Mouse (Mus musculus): ENCODE measurements at regions not wholly inside any gene's neighbourhood (a gene's known extent, or its start where the extent isn't known, plus 50 kb on each side); places are given as distances from the start of the nearest gene placed in this dataset.

DNA sequence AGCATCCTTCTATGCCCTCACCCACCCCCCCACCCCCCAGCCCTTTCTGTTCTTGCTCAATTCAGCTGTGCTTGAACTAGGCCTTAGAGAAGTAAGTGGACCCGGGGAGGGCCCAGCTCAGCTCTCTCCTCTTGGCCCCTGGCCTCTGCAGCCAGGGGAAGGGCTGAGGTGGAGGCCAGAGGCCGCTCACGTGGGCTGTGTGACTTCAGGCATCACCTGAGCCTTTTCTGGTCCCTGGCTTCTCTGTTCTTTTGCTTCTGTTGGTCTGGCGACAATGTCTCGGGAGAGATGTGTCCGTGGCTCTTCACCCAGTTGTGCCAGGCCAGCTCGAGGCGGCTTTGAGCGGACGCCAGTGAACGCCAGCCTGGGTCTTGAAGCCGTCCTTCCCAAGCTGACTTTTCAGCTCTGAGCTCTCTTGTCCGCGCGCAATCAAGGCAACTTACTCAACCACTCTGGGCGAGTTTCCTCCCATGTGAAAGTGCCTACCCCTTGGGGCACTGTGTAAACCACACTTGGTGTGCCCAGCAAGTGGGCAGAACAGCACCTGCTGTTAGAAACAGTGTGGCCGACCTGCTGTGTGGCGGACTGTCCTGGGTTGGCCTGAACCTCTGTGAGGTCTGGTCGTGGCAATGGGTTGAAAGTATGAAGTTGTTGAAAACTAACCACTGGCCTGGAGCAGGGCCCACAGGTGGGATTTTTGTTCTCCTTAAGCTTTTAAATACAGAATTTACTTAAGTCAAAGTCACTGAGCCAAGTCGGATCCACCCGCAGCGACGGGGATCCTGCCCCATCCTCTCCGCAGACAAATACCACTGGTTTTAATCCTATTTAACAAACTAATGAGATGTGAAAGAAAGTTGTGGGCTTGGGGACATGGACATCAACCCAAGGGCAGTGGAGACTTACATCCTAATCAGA is 86.9 kb upstream of the Tmem189 start:
- no peaks in the 10 kb centered on the region for H3K36me3 ChIP-seq (ENCODE audit: control insufficient read depth, insufficient read depth, low read length)
- peak overlapping the region; percentile 74; the same call in 1 of the 2 replicates for H3K4me3 ChIP-seq (ENCODE audit: low read depth, low read length)
- ATAC-seq (replicated peaks; ENCODE audit: low FRiP score) = no peak
- no peak overlapping the region for H3K9ac ChIP-seq (ENCODE audit: low read depth, low read length)
- no peaks in the 10 kb centered on the region for H3K9me3 ChIP-seq (ENCODE audit: control insufficient read depth, low read length)
- H3K4me2 ChIP-seq = peak overlapping the region; percentile 99
- DNase-seq (ENCODE audit: low spot score) = no peak
- WGBS = 80% methylated on average over 24 of the region's 24 CpGs
- H3K4me1 ChIP-seq (replicated peaks; ENCODE audit: control insufficient read depth, insufficient read depth, low read length) = peaks cover 41% of the 10 kb centered on the region
- no peaks in the 10 kb centered on the region for H3K27me3 ChIP-seq (replicated peaks; ENCODE audit: control insufficient read depth, insufficient read depth, low read length)
- no peak overlapping the region for H3K27ac ChIP-seq (ENCODE audit: low read depth, low read length)

- 66% methylated on average over 20 of the region's 20 CpGs for WGBS
- no peaks in the 10 kb centered on the region for H3K27me3 ChIP-seq (replicated peaks; ENCODE audit: control insufficient read depth, insufficient read depth, low read length)
- H3K9ac ChIP-seq (ENCODE audit: low read depth, low read length) = no peak overlapping the region
- H3K36me3 ChIP-seq (ENCODE audit: control insufficient read depth, insufficient read depth, low read length) = no peaks in the 10 kb centered on the region
- peaks cover 36% of the 10 kb centered on the region for H3K4me1 ChIP-seq (replicated peaks; ENCODE audit: control insufficient read depth, insufficient read depth, low read length)
- peak overlapping the region; percentile 29; the same call in 1 of the 2 replicates for H3K4me2 ChIP-seq
- ATAC-seq (replicated peaks; ENCODE audit: low FRiP score) (no peak), DNase-seq (ENCODE audit: low spot score) (no peak)
- H3K4me3 ChIP-seq (ENCODE audit: low read depth, low read length) = no peak overlapping the region
- H3K9me3 ChIP-seq (ENCODE audit: control insufficient read depth, low read length) = no peaks in the 10 kb centered on the region
- H3K27ac ChIP-seq (ENCODE audit: low read depth, low read length) = no peak overlapping the region; the same call in 1 of the 2 replicates
These were observed 85.7 kb upstream of the Tmem189 start for GRCm38 (mm10) chr2:167775218-167775915.

DNA sequence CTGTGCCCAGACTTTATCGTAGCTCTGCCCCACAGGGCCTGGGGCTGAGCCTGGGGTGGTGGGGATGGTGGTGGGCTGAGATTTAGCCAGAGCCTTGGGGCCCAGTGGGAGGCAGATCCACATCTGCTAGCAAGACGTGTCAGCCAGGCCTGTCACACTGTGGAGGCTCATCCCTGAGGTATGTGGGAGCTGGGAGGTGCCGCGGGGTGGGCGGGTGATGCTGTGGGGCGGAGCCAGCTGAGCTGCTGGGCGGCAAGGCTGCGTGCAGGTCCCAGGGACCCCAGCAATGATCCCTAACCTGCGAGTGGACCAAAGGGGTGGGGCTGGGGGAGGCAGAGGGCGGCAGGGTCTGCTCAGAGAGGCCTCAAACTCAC is 85.2 kb upstream of the Tmem189 start:
- ATAC-seq (replicated peaks; ENCODE audit: low FRiP score) (no peak), DNase-seq (ENCODE audit: low spot score) (no peak)
- Histone ChIP-seq H3K9ac (ENCODE audit: low read depth, low read length) (no peak overlapping the region), H3K4me3 (ENCODE audit: low read depth, low read length) (no peak overlapping the region), H3K9me3 (ENCODE audit: control insufficient read depth, low read length) (no peaks in the 10 kb centered on the region), H3K4me1 (replicated peaks; ENCODE audit: control insufficient read depth, insufficient read depth, low read length) (peaks cover 33% of the 10 kb centered on the region), H3K27me3 (replicated peaks; ENCODE audit: control insufficient read depth, insufficient read depth, low read length) (no peaks in the 10 kb centered on the region), H3K4me2 (peak overlapping the region; percentile 29; the same call in 1 of the 2 replicates), H3K36me3 (ENCODE audit: control insufficient read depth, insufficient read depth, low read length) (no peaks in the 10 kb centered on the region), H3K27ac (ENCODE audit: low read depth, low read length) (no peak overlapping the region; the same call in none of the 2 replicates)
- 29% methylated on average over 10 of the region's 10 CpGs for WGBS

GRCm38 (mm10) chr2:167774166-167774805 is 84.7 kb upstream of the Tmem189 start:
- no peak overlapping the region for H3K9ac ChIP-seq (ENCODE audit: low read depth, low read length)

DNA sequence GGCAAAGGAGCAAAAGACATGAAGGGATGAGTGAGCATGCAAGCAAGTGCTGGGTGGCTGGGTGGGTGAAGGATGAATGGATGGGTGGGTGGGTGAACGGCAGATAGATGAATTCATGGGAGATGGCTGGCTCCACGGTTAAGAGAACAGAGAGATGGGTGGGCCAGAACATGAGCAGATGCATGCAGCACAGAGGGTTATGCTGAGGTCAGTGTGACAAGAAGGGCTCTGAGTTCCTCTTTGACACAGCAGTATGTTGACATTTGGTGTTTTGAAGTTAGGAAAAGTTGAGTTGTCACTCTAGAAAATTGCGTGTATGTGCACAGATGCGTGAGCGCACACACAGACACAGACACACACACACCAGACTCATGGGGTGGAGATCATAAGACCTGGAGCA is 83.2 kb upstream of the Tmem189 start:
- H3K36me3 ChIP-seq (ENCODE audit: control insufficient read depth, insufficient read depth, low read length) = no peaks in the 10 kb centered on the region
- H3K4me1 ChIP-seq (replicated peaks; ENCODE audit: control insufficient read depth, insufficient read depth, low read length) = peaks cover 23% of the 10 kb centered on the region
- ATAC-seq (replicated peaks; ENCODE audit: low FRiP score) (no peak), DNase-seq (ENCODE audit: low spot score) (no peak)
- H3K27ac ChIP-seq (ENCODE audit: low read depth, low read length) = no peak overlapping the region
- 85% methylated on average over 5 of the region's 5 CpGs for WGBS
- no peak overlapping the region for H3K4me3 ChIP-seq (ENCODE audit: low read depth, low read length)
- no peak overlapping the region for H3K9ac ChIP-seq (ENCODE audit: low read depth, low read length)
- H3K9me3 ChIP-seq (ENCODE audit: control insufficient read depth, low read length) = no peaks in the 10 kb centered on the region
- no peaks in the 10 kb centered on the region for H3K27me3 ChIP-seq (replicated peaks; ENCODE audit: control insufficient read depth, insufficient read depth, low read length)
- no peak overlapping the region for H3K4me2 ChIP-seq

More at GRCm38 (mm10) chr2:167774166-167774805, 84.7 kb upstream of the Tmem189 start:
- Histone ChIP-seq H3K27ac (ENCODE audit: low read depth, low read length) (no peak overlapping the region; the same call in 1 of the 2 replicates), H3K36me3 (ENCODE audit: control insufficient read depth, insufficient read depth, low read length) (no peaks in the 10 kb centered on the region), H3K4me3 (ENCODE audit: low read depth, low read length) (no peak overlapping the region), H3K9me3 (ENCODE audit: control insufficient read depth, low read length) (no peaks in the 10 kb centered on the region), H3K27me3 (replicated peaks; ENCODE audit: control insufficient read depth, insufficient read depth, low read length) (no peaks in the 10 kb centered on the region), H3K4me1 (replicated peaks; ENCODE audit: control insufficient read depth, insufficient read depth, low read length) (peaks cover 33% of the 10 kb centered on the region), H3K4me2 (no peak overlapping the region)
- 85% methylated on average over 2 of the region's 2 CpGs for WGBS
- ATAC-seq (replicated peaks; ENCODE audit: low FRiP score) (no peak), DNase-seq (ENCODE audit: low spot score) (no peak)

DNA sequence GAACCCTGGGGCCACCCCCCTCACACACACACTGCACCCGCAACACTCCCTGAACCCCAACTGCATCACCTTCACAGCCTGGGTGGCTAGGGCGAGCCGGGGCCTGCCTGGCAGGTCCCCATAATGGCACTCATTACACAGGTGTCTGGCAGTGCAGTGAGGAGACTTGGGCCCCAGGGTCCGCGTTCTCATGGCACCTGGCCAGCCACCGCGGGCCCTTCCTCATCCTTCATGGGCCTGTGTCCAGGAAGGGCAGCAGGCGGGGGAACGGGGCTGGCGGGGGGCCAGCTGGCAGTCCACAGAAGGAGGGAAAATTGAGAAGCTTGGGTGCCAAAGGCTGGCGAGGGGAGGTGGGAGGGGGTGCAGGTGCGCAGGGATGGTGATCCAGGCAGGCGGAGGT is 78.3 kb upstream of the Tmem189 start:
- ATAC-seq (replicated peaks; ENCODE audit: low FRiP score) (no peak), DNase-seq (ENCODE audit: low spot score) (no peak)
- H3K4me3 ChIP-seq (ENCODE audit: low read depth, low read length) = no peak overlapping the region
- peaks cover 18% of the 10 kb centered on the region for H3K4me1 ChIP-seq (replicated peaks; ENCODE audit: control insufficient read depth, insufficient read depth, low read length)
- no peaks in the 10 kb centered on the region for H3K36me3 ChIP-seq (ENCODE audit: control insufficient read depth, insufficient read depth, low read length)
- no peaks in the 10 kb centered on the region for H3K9me3 ChIP-seq (ENCODE audit: control insufficient read depth, low read length)
- no peak overlapping the region for H3K4me2 ChIP-seq
- H3K27ac ChIP-seq (ENCODE audit: low read depth, low read length) = no peak overlapping the region
- H3K27me3 ChIP-seq (replicated peaks; ENCODE audit: control insufficient read depth, insufficient read depth, low read length) = no peaks in the 10 kb centered on the region
- WGBS = 89% methylated on average over 13 of the region's 13 CpGs
- no peak overlapping the region for H3K9ac ChIP-seq (ENCODE audit: low read depth, low read length)

DNA sequence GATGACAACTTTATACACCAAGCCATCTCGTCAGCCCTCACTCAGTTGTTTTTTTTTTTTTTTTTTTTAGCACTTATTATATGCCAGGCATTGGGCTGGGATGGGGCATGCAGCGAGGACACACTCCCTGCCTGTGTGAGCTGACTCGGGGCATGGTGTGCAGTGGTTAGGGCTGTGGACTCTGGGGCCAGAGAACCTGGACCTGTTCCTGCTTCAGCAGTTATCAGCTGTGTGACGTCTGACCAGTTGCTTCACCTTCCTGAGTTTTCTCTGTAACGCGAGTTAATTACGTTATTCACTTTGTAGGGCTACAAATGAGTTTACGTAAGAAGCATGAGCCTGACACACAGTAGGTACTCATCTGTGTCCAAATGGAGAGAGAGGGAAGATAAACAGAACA is 77.7 kb upstream of the Tmem189 start:
- WGBS = 86% methylated on average over 8 of the region's 8 CpGs
- peaks cover 18% of the 10 kb centered on the region for H3K4me1 ChIP-seq (replicated peaks; ENCODE audit: control insufficient read depth, insufficient read depth, low read length)
- H3K4me3 ChIP-seq (ENCODE audit: low read depth, low read length) = no peak overlapping the region

DNA sequence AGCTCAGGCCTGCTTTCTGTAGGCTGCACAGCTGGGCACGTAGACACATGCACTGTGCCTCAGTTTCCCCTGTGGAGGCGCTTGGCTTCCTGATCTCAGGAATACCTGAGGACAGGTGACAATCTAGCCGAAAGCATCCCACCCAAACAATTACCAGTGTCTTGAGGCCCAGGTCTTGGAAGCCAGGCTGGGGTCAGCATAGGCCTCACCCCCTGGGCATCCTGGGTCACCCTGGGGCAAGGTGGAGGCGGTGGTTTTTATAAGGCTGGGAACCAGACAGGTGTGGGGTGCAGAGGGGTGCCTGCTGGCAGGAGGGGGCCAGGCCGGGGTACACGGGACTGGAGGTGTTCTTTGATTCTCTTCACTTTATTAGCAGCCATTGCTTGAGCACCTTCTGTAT is 76.2 kb upstream of the Tmem189 start:
- Histone ChIP-seq H3K27ac (ENCODE audit: low read depth, low read length) (no peak overlapping the region; the same call in 1 of the 2 replicates), H3K4me2 (no peak overlapping the region), H3K9me3 (ENCODE audit: control insufficient read depth, low read length) (no peaks in the 10 kb centered on the region), H3K36me3 (ENCODE audit: control insufficient read depth, insufficient read depth, low read length) (no peaks in the 10 kb centered on the region), H3K4me3 (ENCODE audit: low read depth, low read length) (no peak overlapping the region), H3K4me1 (replicated peaks; ENCODE audit: control insufficient read depth, insufficient read depth, low read length) (peaks cover 23% of the 10 kb centered on the region), H3K9ac (ENCODE audit: low read depth, low read length) (peak overlapping the region; percentile 66; the same call in 1 of the 2 replicates), H3K27me3 (replicated peaks; ENCODE audit: control insufficient read depth, insufficient read depth, low read length) (no peaks in the 10 kb centered on the region)
- ATAC-seq (replicated peaks; ENCODE audit: low FRiP score) = no peak
- DNase-seq (ENCODE audit: low spot score) = no peak
- WGBS = 95% methylated on average over 6 of the region's 6 CpGs

More for the DNA sequence above, 77.7 kb upstream of the Tmem189 start:
- H3K27ac ChIP-seq (ENCODE audit: low read depth, low read length) = no peak overlapping the region
- ATAC-seq (replicated peaks; ENCODE audit: low FRiP score) (no peak), DNase-seq (ENCODE audit: low spot score) (no peak)
- H3K27me3 ChIP-seq (replicated peaks; ENCODE audit: control insufficient read depth, insufficient read depth, low read length) = no peaks in the 10 kb centered on the region
- no peaks in the 10 kb centered on the region for H3K36me3 ChIP-seq (ENCODE audit: control insufficient read depth, insufficient read depth, low read length)
- no peak overlapping the region for H3K9ac ChIP-seq (ENCODE audit: low read depth, low read length)
- H3K4me2 ChIP-seq = no peak overlapping the region
- H3K9me3 ChIP-seq (ENCODE audit: control insufficient read depth, low read length) = no peaks in the 10 kb centered on the region
